Mouse (Mus musculus) liver, adult 2 months (tissue): ENCODE data around the gene Atp9a. TPM values are rescaled to one million over a fixed set of nuclear protein-coding genes. Genes with fewer than 3 reads are reported as not detected.

ENCODE experiments used
- DNase-seq: peaks from one replicate; pipeline ENCODE4 v3.0.0-alpha.2; 2011; ENCODE audit warnings: low read depth, low spot score; ENCODE audit errors: extremely low read depth
- H3K27ac ChIP-seq: fragments of 200-500 bp; replicated peaks from 2 replicates; pipeline ENCODE4 v1.5.1; 2012; ENCODE audit warnings: low read depth, mild to moderate bottlenecking, control low read depth, inconsistent platforms, low read length; ENCODE audit not compliant: insufficient read depth
- H3K27me3 ChIP-seq: fragments of 200-500 bp; 2 replicates; pipeline ENCODE4 v1.6.1; 2012; ENCODE audit warnings: mild to moderate bottlenecking, moderate library complexity, low read length, inconsistent platforms; ENCODE audit not compliant: control insufficient read depth, insufficient read depth
- H3K36me3 ChIP-seq: fragments of 200-500 bp; 2 replicates; pipeline ENCODE4 v1.6.1; 2012; ENCODE audit warnings: low read length, inconsistent platforms; ENCODE audit not compliant: control insufficient read depth, insufficient read depth
- H3K4me1 ChIP-seq: fragments of 200-500 bp; 2 replicates; pipeline ENCODE4 v1.6.1; 2011; ENCODE audit warnings: low read length; ENCODE audit not compliant: control insufficient read depth, insufficient read depth
- H3K4me3 ChIP-seq: fragments of 200-500 bp; 2 replicates; pipeline ENCODE4 v1.5.1; 2011; ENCODE audit warnings: low read depth, mild to moderate bottlenecking, control low read depth, low read length, moderate library complexity; ENCODE audit not compliant: insufficient read depth
- H3K79me2 ChIP-seq: fragments of 200-500 bp; 2 replicates; pipeline ENCODE4 v1.6.1; 2012; ENCODE audit warnings: inconsistent platforms, mild to moderate bottlenecking, low read length, moderate library complexity; ENCODE audit not compliant: control insufficient read depth, insufficient read depth
- H3K9ac ChIP-seq: fragments of 200-500 bp; 2 replicates; pipeline ENCODE4 v1.6.1; 2012; ENCODE audit warnings: low read depth, mild to moderate bottlenecking, control low read depth, inconsistent platforms, low read length
- CTCF ChIP-seq: fragments of 200-500 bp; IDR thresholded peaks from 2 replicates; pipeline ENCODE4 v1.5.1; 2011; ENCODE audit warnings: low read depth, low read length, control low read depth
- POLR2A ChIP-seq: fragments of 200-500 bp; IDR thresholded peaks from 2 replicates; pipeline ENCODE4 v1.6.1; 2011; ENCODE audit warnings: low read length, control low read depth; ENCODE audit not compliant: insufficient read depth; ENCODE audit errors: extremely low read depth
- WGBS: fragments of 180-500 bp; shearing (Covaris S2); methylation state at CpG from one replicate; pipeline ENCODE4 v1.1.7; 2018; 5-methylcytosine and 5-hydroxymethylcytosine counted together
- polyA plus RNA-seq: library from polyadenylated mRNA; depleted of rRNA; stranded (reverse); fragments of >200 nt; gene quantifications from 2 replicates; pipeline ENCODE4 v1.2.3, GENCODE M21; 2012
- total RNA-seq: library from RNA; depleted of rRNA; stranded (reverse); fragments of >200 nt; gene quantifications from 2 replicates; pipeline ENCODE4 v1.2.3, GENCODE M21; 2014

Atp9a gene
- total and polyA plus RNA-seq, 2 experiments: 33.7 to 49.3 TPM

DNA sequence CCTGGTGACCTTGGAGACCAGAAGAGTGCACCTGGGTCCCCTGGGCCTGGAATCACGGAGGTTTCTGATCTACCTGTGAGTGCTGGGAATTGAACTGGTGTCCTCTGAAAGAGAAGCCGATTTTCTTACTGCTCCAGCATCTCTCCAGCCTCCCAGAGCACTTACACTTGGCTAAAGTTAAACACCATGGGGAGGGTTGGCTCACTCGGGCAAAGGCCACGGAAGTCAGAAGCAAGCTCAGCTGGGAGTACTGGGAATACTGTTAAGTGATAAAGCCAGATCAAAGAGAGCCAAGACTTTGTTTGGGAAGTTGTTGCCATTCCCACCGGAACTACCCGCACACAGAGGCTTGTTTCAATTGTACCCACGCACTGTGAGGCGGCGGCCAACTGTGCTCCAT lies 87.7 kb downstream of the Atp9a start:
- TF ChIP-seq POLR2A: no peak
- no peak for TF ChIP-seq CTCF
- no peak for DNase-seq
- Histone ChIP-seq H3K4me1 (no peaks in the 10 kb centered on the region), H3K9ac (no peak overlapping the region), H3K36me3 (no peaks in the 10 kb centered on the region), H3K27ac (no peak overlapping the region), H3K4me3 (no peak overlapping the region), H3K27me3 (no peaks in the 10 kb centered on the region), H3K79me2 (no peaks in the 10 kb centered on the region)
- WGBS: 61% methylated on average over 9 of the region's 9 CpGs

- whole genome bisulfite sequencing: 64% methylated on average over 7 of the region's 7 CpGs
Observed at GRCm38 (mm10) chr2:168651757-168652156, 90.5 kb downstream of the Atp9a start.

DNA sequence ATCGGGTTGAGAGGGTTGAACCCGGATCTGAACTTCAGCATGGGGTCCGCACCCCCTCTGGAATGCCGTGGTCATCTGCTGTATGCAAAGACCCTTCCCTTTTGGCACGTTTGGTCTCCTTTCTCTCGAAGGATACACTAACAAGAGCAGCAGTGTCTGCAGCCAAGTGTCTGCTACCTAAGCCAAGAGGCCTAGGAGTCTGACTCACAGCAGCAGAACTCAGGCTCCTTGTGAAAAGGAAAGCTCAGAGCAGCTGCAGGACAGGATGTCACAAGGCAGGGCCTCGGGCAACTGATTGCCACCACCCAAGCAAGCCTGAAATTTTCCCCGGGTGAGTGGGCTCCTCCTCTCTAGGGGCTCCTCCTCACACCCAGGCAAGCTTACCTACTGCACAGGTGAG lies 94.0 kb downstream of the Atp9a start:
- no peaks in the 10 kb centered on the region for H3K36me3 ChIP-seq
- TF ChIP-seq POLR2A: no peak
- TF ChIP-seq CTCF: no peak

More at GRCm38 (mm10) chr2:168651757-168652156, 90.5 kb downstream of the Atp9a start:
- Histone ChIP-seq H3K9ac (no peak overlapping the region), H3K4me3 (no peak overlapping the region), H3K4me1 (no peaks in the 10 kb centered on the region), H3K79me2 (no peaks in the 10 kb centered on the region), H3K36me3 (no peaks in the 10 kb centered on the region), H3K27me3 (no peaks in the 10 kb centered on the region), H3K27ac (no peak overlapping the region)
- no peak for DNase-seq
- TF ChIP-seq POLR2A (no peak), CTCF (peak; percentile 75)

DNA sequence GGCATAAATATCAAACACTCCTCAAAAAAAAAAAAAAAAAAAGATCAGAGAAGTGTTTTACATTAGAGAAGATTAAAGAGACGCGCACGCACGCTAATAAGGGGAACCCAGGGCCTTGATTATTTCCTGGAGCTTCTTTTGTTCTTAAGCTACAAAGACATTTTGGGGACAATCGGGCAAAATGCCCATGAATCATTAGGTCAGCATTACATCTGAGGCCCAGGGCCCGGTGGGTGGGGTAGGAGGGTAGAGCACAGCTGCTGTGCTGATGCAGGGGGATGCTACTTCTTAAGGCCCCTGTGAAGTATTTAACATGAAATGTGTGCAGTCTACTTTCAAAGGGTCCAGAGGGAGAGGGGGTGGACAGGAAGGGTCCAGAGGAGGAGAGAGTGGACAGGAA lies 97.4 kb downstream of the Atp9a start:
- TF ChIP-seq POLR2A (no peak), CTCF (no peak)
- WGBS: 95% methylated on average over 6 of the region's 6 CpGs
- H3K27ac ChIP-seq: no peak overlapping the region
- no peak overlapping the region for H3K9ac ChIP-seq
- H3K4me3 ChIP-seq: no peak overlapping the region
- no peak for DNase-seq
- H3K79me2 ChIP-seq: no peaks in the 10 kb centered on the region
- no peaks in the 10 kb centered on the region for H3K4me1 ChIP-seq
- H3K27me3 ChIP-seq: no peaks in the 10 kb centered on the region
- H3K36me3 ChIP-seq: no peaks in the 10 kb centered on the region

More for the DNA sequence above, 94.0 kb downstream of the Atp9a start:
- 82% methylated on average over 8 of the region's 8 CpGs for WGBS
- no peak for DNase-seq
- Histone ChIP-seq H3K27ac (no peak overlapping the region), H3K9ac (no peak overlapping the region), H3K79me2 (no peaks in the 10 kb centered on the region), H3K4me3 (no peak overlapping the region), H3K4me1 (no peaks in the 10 kb centered on the region), H3K27me3 (no peaks in the 10 kb centered on the region)

DNA sequence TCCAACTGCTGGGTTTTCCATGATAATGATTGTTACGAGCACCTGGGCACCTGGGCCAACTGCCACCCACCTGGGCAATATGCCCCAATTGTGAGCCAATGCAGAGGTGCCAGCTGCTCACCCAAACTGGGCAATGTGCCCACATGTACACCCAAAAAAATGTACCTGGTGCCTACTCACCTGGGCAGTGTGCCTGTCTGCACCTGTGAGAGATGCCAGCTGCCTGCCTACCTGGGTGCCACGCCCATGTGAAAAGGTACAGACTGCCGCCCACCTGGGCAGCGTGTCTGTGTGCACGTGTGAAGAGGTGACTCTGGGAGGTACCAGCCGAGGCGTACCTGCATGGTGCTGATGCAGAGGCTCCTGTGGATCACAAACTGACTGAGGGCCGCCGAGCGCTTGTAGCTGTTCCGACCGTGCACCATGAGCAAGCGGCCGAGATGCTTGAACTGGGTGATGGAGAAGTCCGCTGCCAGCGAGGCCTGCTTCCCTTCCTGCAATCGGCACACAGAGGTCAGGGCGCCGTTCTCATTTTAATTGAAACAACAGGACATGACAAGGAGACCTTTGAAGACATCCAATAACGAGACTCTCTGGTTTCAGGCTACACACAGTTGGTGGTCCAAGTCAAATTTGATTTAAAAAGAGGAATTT lies 98.6 kb downstream of the Atp9a start:
- H3K79me2 ChIP-seq: no peaks in the 10 kb centered on the region
- H3K4me1 ChIP-seq: no peaks in the 10 kb centered on the region
- H3K36me3 ChIP-seq: no peaks in the 10 kb centered on the region
- WGBS: 96% methylated on average over 20 of the region's 20 CpGs
- DNase-seq: no peak
- no peaks in the 10 kb centered on the region for H3K27me3 ChIP-seq
- H3K4me3 ChIP-seq: no peak overlapping the region
- TF ChIP-seq CTCF (no peak), POLR2A (no peak)
- no peak overlapping the region for H3K27ac ChIP-seq
- H3K9ac ChIP-seq: no peak overlapping the region

GRCm38 (mm10) chr2:168642187-168642586 lies 100.0 kb downstream of the Atp9a start:
- no peak overlapping the region for H3K27ac ChIP-seq
- WGBS: 93% methylated on average over 11 of the region's 11 CpGs
- H3K36me3 ChIP-seq: no peaks in the 10 kb centered on the region
- H3K27me3 ChIP-seq: no peaks in the 10 kb centered on the region
- TF ChIP-seq POLR2A (no peak), CTCF (no peak)
- no peaks in the 10 kb centered on the region for H3K4me1 ChIP-seq
- no peak for DNase-seq
- H3K4me3 ChIP-seq: no peak overlapping the region
- no peaks in the 10 kb centered on the region for H3K79me2 ChIP-seq
- no peak overlapping the region for H3K9ac ChIP-seq
